Mouse (Mus musculus) forebrain, embryonic 12.5 days (tissue): ENCODE results near the gene Vdac1. TPM values are rescaled to one million over a fixed set of nuclear protein-coding genes. Genes with fewer than 3 reads are reported as not detected.
"Not testable (repeated sequence)": the region's sequence is repeated elsewhere in the genome, so short reads cannot be mapped to it uniquely, and the experiment has no call there.

ENCODE experiments used
- ATAC-seq: fragments of 200-750 bp; cut with Nextera tagmentation; 2 replicates; pipeline ENCODE4 v1.8.0; 2017; ENCODE audit warnings: moderate TSS enrichment; ENCODE audit not compliant: low FRiP score
- H3K27ac ChIP-seq: fragments of 300-500 bp; sonication (generic); 2 replicates; pipeline ENCODE4 v1.5.1; 2016; ENCODE audit warnings: mild to moderate bottlenecking
- H3K27me3 ChIP-seq: fragments of 300-500 bp; sonication (generic); 2 replicates; pipeline ENCODE4 v1.6.1; 2016; ENCODE audit warnings: mild to moderate bottlenecking
- H3K36me3 ChIP-seq: fragments of 300-500 bp; sonication (generic); replicated peaks from 2 replicates; pipeline ENCODE4 v1.6.1; 2016; ENCODE audit warnings: mild to moderate bottlenecking
- H3K4me1 ChIP-seq: fragments of 300-500 bp; sonication (generic); 2 replicates; pipeline ENCODE4 v1.6.1; 2016
- H3K4me2 ChIP-seq: fragments of 300-500 bp; sonication (generic); 2 replicates; pipeline ENCODE4 v1.6.1; 2016; ENCODE audit warnings: mild to moderate bottlenecking, moderate library complexity
- H3K4me3 ChIP-seq: fragments of 300-500 bp; sonication (generic); replicated peaks from 2 replicates; pipeline ENCODE4 v1.5.1; 2016; ENCODE audit warnings: mild to moderate bottlenecking
- H3K9ac ChIP-seq: fragments of 300-500 bp; sonication (generic); 2 replicates; pipeline ENCODE4 v1.6.1; 2016; ENCODE audit warnings: mild to moderate bottlenecking
- H3K9me3 ChIP-seq: fragments of 300-500 bp; sonication (generic); 2 replicates; pipeline ENCODE4 v1.6.1; 2016
- WGBS: fragments of 180-500 bp; shearing (Covaris S2); methylation state at CpG from one replicate; pipeline ENCODE4 v1.1.7; 2016; 5-methylcytosine and 5-hydroxymethylcytosine counted together
- polyA plus RNA-seq: library from polyadenylated mRNA; unstranded; fragments of >200 nt; fragmentation: Nextera tagmentation; extraction: Ambion mirVana; gene quantifications from 2 replicates; pipeline ENCODE4 v1.2.1, GENCODE M21; 2016

Gene Vdac1
- polyA plus RNA-seq, 1 experiment from 2014 or later, result 206 TPM

DNA sequence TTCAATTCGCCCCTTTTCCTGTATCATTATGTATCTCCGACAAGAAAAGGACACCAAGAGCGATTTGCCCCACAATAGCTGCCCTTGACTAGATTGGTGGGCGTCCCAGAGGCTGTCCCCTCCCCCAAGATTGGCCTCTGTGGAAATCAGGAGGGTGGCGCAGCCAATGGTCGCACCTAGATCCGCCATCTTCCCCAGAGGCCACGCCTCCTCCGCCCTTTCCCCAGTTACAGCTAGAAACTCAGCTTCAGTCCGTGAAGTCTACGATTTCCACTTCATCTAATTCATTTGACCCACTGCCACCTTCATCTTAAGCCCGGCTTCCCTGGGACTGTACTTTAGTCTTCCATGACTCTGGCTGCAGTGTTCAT is 14.0 kb upstream of the Vdac1 start:
- H3K9ac ChIP-seq, result no peak overlapping the region
- peak overlapping the region; percentile 31 for H3K4me3 ChIP-seq
- peak overlapping the region; percentile 46 for H3K4me2 ChIP-seq
- no peaks in the 10 kb centered on the region for H3K36me3 ChIP-seq
- H3K9me3 ChIP-seq, result no peaks in the 10 kb centered on the region
- H3K27ac ChIP-seq, result 0 out of 2 replicates have a peak overlapping the region, but pooled peaks have one; percentile 43
- peaks cover 8% of the 10 kb centered on the region for H3K4me1 ChIP-seq
- ATAC-seq, result peak; percentile 39; the same call in 1 of the 2 replicates
- 7% methylated on average over 12 of the region's 12 CpGs for WGBS
- H3K27me3 ChIP-seq, result no peaks in the 10 kb centered on the region

GRCm38 (mm10) chr11:52348156-52348555 is 12.5 kb upstream of the Vdac1 start:
- 86% methylated on average over 4 of the region's 4 CpGs for WGBS
- no peak overlapping the region for H3K4me2 ChIP-seq

GRCm38 (mm10) chr11:52348724-52349123 is 11.9 kb upstream of the Vdac1 start:
- H3K9ac ChIP-seq, result no peak overlapping the region
- WGBS, result 64% methylated on average over 3 of the region's 3 CpGs
- H3K36me3 ChIP-seq, result no peaks in the 10 kb centered on the region
- no peak overlapping the region for H3K4me3 ChIP-seq
- no peaks in the 10 kb centered on the region for H3K27me3 ChIP-seq
- H3K9me3 ChIP-seq, result no peaks in the 10 kb centered on the region
- ATAC-seq, result no peak
- H3K27ac ChIP-seq, result no peak overlapping the region
- H3K4me1 ChIP-seq, result peaks cover 8% of the 10 kb centered on the region
- no peak overlapping the region for H3K4me2 ChIP-seq

More at GRCm38 (mm10) chr11:52348156-52348555, 12.5 kb upstream of the Vdac1 start:
- no peaks in the 10 kb centered on the region for H3K27me3 ChIP-seq
- no peak for ATAC-seq
- H3K4me1 ChIP-seq, result peaks cover 8% of the 10 kb centered on the region
- no peak overlapping the region for H3K9ac ChIP-seq
- no peaks in the 10 kb centered on the region for H3K9me3 ChIP-seq
- H3K27ac ChIP-seq, result no peak overlapping the region
- H3K4me3 ChIP-seq, result no peak overlapping the region
- H3K36me3 ChIP-seq, result no peaks in the 10 kb centered on the region

- Histone ChIP-seq H3K4me1 (peaks cover 6% of the 10 kb centered on the region), H3K9ac (no peak overlapping the region), H3K4me3 (no peak overlapping the region), H3K36me3 (no peaks in the 10 kb centered on the region), H3K9me3 (no peaks in the 10 kb centered on the region), H3K27ac (no peak overlapping the region), H3K4me2 (no peak overlapping the region), H3K27me3 (no peaks in the 10 kb centered on the region)
- WGBS, result 3% methylated on average over 9 of the region's 9 CpGs
- ATAC-seq, result no peak
These were observed 9.7 kb upstream of the Vdac1 start for GRCm38 (mm10) chr11:52350924-52351323.

GRCm38 (mm10) chr11:52352271-52352670 is 8.4 kb upstream of the Vdac1 start:
- Histone ChIP-seq H3K9me3 (no peaks in the 10 kb centered on the region), H3K4me2 (no peak overlapping the region), H3K36me3 (no peaks in the 10 kb centered on the region), H3K4me1 (no peaks in the 10 kb centered on the region), H3K9ac (no peak overlapping the region), H3K4me3 (no peak overlapping the region), H3K27ac (no peak overlapping the region), H3K27me3 (no peaks in the 10 kb centered on the region)
- WGBS, result 94% methylated on average over 3 of the region's 3 CpGs
- no peak for ATAC-seq

- no peaks in the 10 kb centered on the region for H3K9me3 ChIP-seq
- H3K36me3 ChIP-seq, result no peaks in the 10 kb centered on the region
- peaks cover 1% of the 10 kb centered on the region for H3K4me1 ChIP-seq
- 84% methylated on average over 5 of the region's 5 CpGs for WGBS
- H3K27ac ChIP-seq, result no peak overlapping the region
- ATAC-seq, result no peak
- H3K4me2 ChIP-seq, result no peak overlapping the region
- H3K4me3 ChIP-seq, result no peak overlapping the region
- H3K9ac ChIP-seq, result no peak overlapping the region
- no peaks in the 10 kb centered on the region for H3K27me3 ChIP-seq
These were observed 6.0 kb upstream of the Vdac1 start for GRCm38 (mm10) chr11:52354644-52355043.

DNA sequence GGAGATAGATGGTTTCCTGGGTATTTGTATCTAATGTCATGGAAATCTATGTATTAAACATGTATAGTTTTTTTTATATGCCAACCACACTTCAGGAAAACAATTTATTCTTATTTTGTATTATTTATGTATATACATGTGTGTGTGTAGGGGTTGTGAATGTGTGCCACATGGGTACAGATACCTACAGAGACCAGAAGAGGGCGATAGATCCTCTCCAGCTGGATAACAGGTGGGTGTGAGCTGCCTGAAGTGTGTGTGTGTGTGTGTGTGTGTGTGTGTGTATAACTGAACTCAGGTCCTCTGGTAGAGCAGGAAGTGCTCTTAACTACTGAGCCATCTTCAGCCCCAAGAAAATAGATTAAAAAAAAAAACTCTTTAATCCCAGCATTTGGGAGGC is 5.1 kb upstream of the Vdac1 start:
- Histone ChIP-seq H3K4me3 (no peak overlapping the region), H3K4me1 (peaks cover 7% of the 10 kb centered on the region), H3K4me2 (no peak overlapping the region), H3K9me3 (no peaks in the 10 kb centered on the region), H3K27ac (no peak overlapping the region), H3K9ac (no peak overlapping the region), H3K36me3 (no peaks in the 10 kb centered on the region), H3K27me3 (no peaks in the 10 kb centered on the region)
- no peak for ATAC-seq
- 74% methylated on average over 1 of the region's 1 CpGs for WGBS

DNA sequence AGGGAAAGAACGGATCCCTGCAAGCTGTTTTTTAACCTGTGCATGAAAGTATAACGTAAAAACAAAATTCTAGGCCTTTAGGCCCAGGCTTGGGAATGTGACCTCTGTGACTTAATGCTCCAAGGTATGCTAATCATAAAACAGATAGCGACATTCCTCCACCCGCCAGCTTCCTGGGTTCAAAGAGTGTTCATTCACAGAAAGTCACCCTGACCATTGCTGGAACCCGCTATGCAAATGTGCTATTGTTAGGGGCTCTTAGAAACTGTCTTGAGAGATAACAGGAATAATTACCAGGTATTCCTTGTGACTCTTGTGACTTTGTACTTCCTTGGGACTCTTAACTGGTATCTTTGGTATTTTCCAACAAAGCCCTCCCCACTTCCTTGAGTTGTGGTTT is 3.6 kb upstream of the Vdac1 start:
- H3K27ac ChIP-seq, H3K9me3 ChIP-seq, H3K27me3 ChIP-seq, H3K4me2 ChIP-seq, H3K36me3 ChIP-seq, H3K9ac ChIP-seq, ATAC-seq, H3K4me3 ChIP-seq: not testable (repeated sequence)
- peaks cover 14% of the 10 kb centered on the region for H3K4me1 ChIP-seq
- 95% methylated on average over 5 of the region's 5 CpGs for WGBS

- Histone ChIP-seq H3K27ac (no peak overlapping the region), H3K27me3 (no peaks in the 10 kb centered on the region), H3K36me3 (no peaks in the 10 kb centered on the region), H3K9ac (no peak overlapping the region), H3K4me3 (no peak overlapping the region), H3K4me2 (no peak overlapping the region), H3K4me1 (peaks cover 25% of the 10 kb centered on the region), H3K9me3 (no peaks in the 10 kb centered on the region)
- 54% methylated on average over 4 of the region's 4 CpGs for WGBS
- ATAC-seq, result no peak
These were observed 2.1 kb upstream of the Vdac1 start for GRCm38 (mm10) chr11:52358520-52358919.

DNA sequence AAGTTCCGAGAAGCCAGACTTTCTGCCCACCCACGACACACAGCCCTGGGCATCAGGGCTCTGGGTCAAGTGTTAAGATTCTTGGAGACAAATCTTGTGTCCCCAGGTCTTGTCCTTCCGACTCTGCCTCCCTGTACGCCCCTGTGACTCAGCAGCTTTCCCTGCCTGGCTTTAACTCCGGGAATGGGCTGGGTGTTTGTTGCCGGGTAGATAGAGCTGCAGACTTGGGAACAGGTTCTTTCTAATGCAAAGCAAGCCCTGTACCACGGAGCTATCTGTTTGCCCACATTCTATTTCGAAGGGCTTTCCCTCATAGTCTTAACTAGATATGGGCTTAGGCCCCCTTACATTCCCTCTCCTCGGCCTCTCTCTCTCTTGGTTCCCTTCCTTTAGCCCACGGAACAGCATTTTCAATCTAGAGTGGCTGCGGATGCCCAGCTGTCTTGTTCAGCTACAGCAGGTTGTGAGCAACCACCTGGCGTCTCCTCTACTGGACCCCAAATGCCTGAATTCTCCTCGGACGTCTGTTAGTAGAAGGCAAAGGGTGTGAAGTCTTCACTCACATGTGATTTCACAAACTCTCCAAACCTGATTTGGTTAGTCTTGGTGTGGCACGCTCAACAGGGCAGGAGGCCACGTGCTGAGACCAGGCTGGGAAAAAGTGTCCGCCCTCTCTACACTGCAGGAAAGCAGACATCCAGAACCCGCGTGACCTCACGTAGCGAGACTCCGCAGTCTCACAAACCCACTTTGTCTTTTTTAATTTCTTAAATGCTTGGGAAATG is 782 bp upstream of the Vdac1 start:
- H3K36me3 ChIP-seq, result no peaks in the 10 kb centered on the region
- 0 out of 2 replicates have a peak, but pooled peaks have one; percentile 10 for ATAC-seq
- peak overlapping the region; percentile 89 for H3K27ac ChIP-seq
- H3K9ac ChIP-seq, result peak overlapping the region; percentile 90
- no peaks in the 10 kb centered on the region for H3K27me3 ChIP-seq
- H3K4me1 ChIP-seq, result peaks cover 34% of the 10 kb centered on the region
- no peaks in the 10 kb centered on the region for H3K9me3 ChIP-seq
- peak overlapping the region; percentile 83 for H3K4me3 ChIP-seq
- peak overlapping the region; percentile 97 for H3K4me2 ChIP-seq
- 16% methylated on average over 22 of the region's 22 CpGs for WGBS

DNA sequence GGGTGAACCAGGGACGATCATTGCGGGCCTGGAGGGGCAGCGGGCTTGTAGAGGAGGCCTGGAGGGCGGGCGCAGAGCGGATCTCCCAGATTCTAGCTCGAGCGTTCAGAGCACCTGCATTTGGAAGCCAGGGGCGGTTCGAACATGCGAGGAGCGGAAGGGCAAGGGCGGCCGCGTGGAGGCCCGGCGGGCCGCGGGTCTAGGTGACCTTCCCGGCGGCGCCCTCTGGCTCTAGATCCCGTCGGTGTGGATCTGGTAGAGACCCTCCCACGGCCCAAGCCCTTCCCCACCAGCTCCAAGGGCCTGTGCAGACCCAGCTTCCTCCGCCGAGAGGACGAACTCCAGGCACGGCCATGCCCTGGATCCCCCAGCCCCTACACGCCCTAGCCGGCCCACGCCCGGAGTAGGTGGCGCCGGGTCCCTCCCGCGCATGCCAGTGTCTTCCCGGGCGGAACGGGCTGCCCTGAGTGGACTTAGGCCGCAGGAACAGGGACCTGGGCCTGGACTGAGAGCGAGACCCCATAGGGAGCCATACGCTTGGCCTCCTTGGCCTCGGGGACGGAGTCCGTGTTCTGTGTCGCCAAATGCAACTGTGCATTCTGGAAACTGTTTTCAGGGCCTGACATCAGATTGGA is 744 bp downstream of the Vdac1 start:
- H3K4me3 ChIP-seq, result peak overlapping the region; percentile 83
- peak overlapping the region; percentile 90 for H3K9ac ChIP-seq
- under 1% methylated on average over 47 of the region's 47 CpGs for WGBS
- no peaks in the 10 kb centered on the region for H3K9me3 ChIP-seq
- peak; percentile 48 for ATAC-seq
- peak overlapping the region; percentile 97 for H3K4me2 ChIP-seq
- no peaks in the 10 kb centered on the region for H3K36me3 ChIP-seq
- peak overlapping the region; percentile 89 for H3K27ac ChIP-seq
- peaks cover 41% of the 10 kb centered on the region for H3K4me1 ChIP-seq
- H3K27me3 ChIP-seq, result no peaks in the 10 kb centered on the region

GRCm38 (mm10) chr11:52364376-52364775 is 3.7 kb downstream of the Vdac1 start:
- Histone ChIP-seq H3K36me3 (no peaks in the 10 kb centered on the region), H3K4me3 (no peak overlapping the region), H3K9ac (no peak overlapping the region), H3K27ac (no peak overlapping the region), H3K4me1 (peaks cover 41% of the 10 kb centered on the region), H3K4me2 (no peak overlapping the region), H3K27me3 (no peaks in the 10 kb centered on the region), H3K9me3 (no peaks in the 10 kb centered on the region)
- ATAC-seq, result no peak
- 89% methylated on average over 2 of the region's 2 CpGs for WGBS

- Histone ChIP-seq H3K27ac (no peak overlapping the region), H3K4me2 (no peak overlapping the region), H3K9me3 (no peaks in the 10 kb centered on the region), H3K4me1 (peaks cover 35% of the 10 kb centered on the region), H3K27me3 (no peaks in the 10 kb centered on the region), H3K9ac (no peak overlapping the region), H3K4me3 (no peak overlapping the region), H3K36me3 (no peaks in the 10 kb centered on the region)
- WGBS, result 92% methylated on average over 1 of the region's 1 CpGs
- no peak for ATAC-seq
These were observed 4.5 kb downstream of the Vdac1 start for GRCm38 (mm10) chr11:52365143-52365542.
